Mouse (Mus musculus) intestine, embryonic 15.5 days (tissue): Measurements from ENCODE around the gene Pde1a. TPM values are rescaled to one million over a fixed set of nuclear protein-coding genes. Genes with fewer than 3 reads are reported as not detected.
A peak's percentile ranks its signal among the peaks of the same experiment; 100 is the strongest.

Experiments
- ATAC-seq: fragments of 200-750 bp; cut with Nextera tagmentation; 2 replicates; pipeline ENCODE4 v1.8.0; 2017; ENCODE audit warnings: moderate TSS enrichment, moderate library complexity
- H3K27ac ChIP-seq: fragments of 300-500 bp; sonication (generic); 2 replicates; pipeline ENCODE4 v1.5.1; 2015; ENCODE audit warnings: mild to moderate bottlenecking, inconsistent platforms
- H3K27me3 ChIP-seq: fragments of 300-500 bp; sonication (generic); replicated peaks from 2 replicates; pipeline ENCODE4 v1.6.1; 2015; ENCODE audit warnings: inconsistent platforms
- H3K36me3 ChIP-seq: fragments of 300-500 bp; sonication (generic); 2 replicates; pipeline ENCODE4 v1.6.1; 2015; ENCODE audit warnings: inconsistent platforms
- H3K4me1 ChIP-seq: fragments of 300-500 bp; sonication (generic); replicated peaks from 2 replicates; pipeline ENCODE4 v1.6.1; 2015; ENCODE audit warnings: inconsistent platforms
- H3K4me2 ChIP-seq: fragments of 300-500 bp; sonication (generic); replicated peaks from 2 replicates; pipeline ENCODE4 v1.6.1; 2015; ENCODE audit warnings: mild to moderate bottlenecking, inconsistent platforms
- H3K4me3 ChIP-seq: fragments of 300-500 bp; sonication (generic); replicated peaks from 2 replicates; pipeline ENCODE4 v1.5.1; 2015; ENCODE audit warnings: inconsistent platforms
- H3K9ac ChIP-seq: fragments of 300-500 bp; sonication (generic); 2 replicates; pipeline ENCODE4 v1.6.1; 2015; ENCODE audit warnings: inconsistent platforms
- H3K9me3 ChIP-seq: fragments of 300-500 bp; sonication (generic); 2 replicates; pipeline ENCODE4 v1.6.1; 2016; ENCODE audit warnings: inconsistent platforms
- WGBS: fragments of 180-500 bp; shearing (Covaris S2); methylation state at CpG from one replicate; pipeline ENCODE4 v1.1.7; 2015; 5-methylcytosine and 5-hydroxymethylcytosine counted together
- polyA plus RNA-seq: library from polyadenylated mRNA; unstranded; fragments of >200 nt; fragmentation: Nextera tagmentation; extraction: Ambion mirVana; gene quantifications from 2 replicates; pipeline ENCODE4 v1.2.1, GENCODE M21; 2015

The Pde1a gene
- polyA plus RNA-seq, 1 experiment from 2014 or later: 40.2 TPM

- H3K9me3 ChIP-seq: no peaks in the 10 kb centered on the region
Observed at GRCm38 (mm10) chr2:80080090-80080821, 49.0 kb downstream of the Pde1a start.

GRCm38 (mm10) chr2:80079618-80080017, 49.6 kb downstream of the Pde1a start:
- ATAC-seq: no peak
- 85% methylated on average over 4 of the region's 4 CpGs for WGBS
- Histone ChIP-seq H3K4me2 (no peak overlapping the region), H3K9ac (no peak overlapping the region), H3K4me1 (no peaks in the 10 kb centered on the region), H3K36me3 (no peaks in the 10 kb centered on the region), H3K9me3 (no peaks in the 10 kb centered on the region), H3K27ac (no peak overlapping the region), H3K27me3 (no peaks in the 10 kb centered on the region), H3K4me3 (no peak overlapping the region)

More at GRCm38 (mm10) chr2:80080090-80080821, 49.0 kb downstream of the Pde1a start:
- Histone ChIP-seq H3K27me3 (no peaks in the 10 kb centered on the region), H3K4me3 (no peak overlapping the region), H3K4me2 (no peak overlapping the region), H3K36me3 (no peaks in the 10 kb centered on the region), H3K27ac (no peak overlapping the region), H3K4me1 (no peaks in the 10 kb centered on the region), H3K9ac (no peak overlapping the region)
- WGBS: 85% methylated on average over 9 of the region's 9 CpGs
- ATAC-seq: no peak

GRCm38 (mm10) chr2:80076323-80076722, 52.9 kb downstream of the Pde1a start:
- no peak overlapping the region for H3K9ac ChIP-seq
- no peak overlapping the region for H3K4me2 ChIP-seq
- H3K9me3 ChIP-seq: no peaks in the 10 kb centered on the region
- no peaks in the 10 kb centered on the region for H3K27me3 ChIP-seq
- no peaks in the 10 kb centered on the region for H3K36me3 ChIP-seq
- WGBS: 85% methylated on average over 4 of the region's 4 CpGs
- H3K4me3 ChIP-seq: no peak overlapping the region
- H3K27ac ChIP-seq: no peak overlapping the region
- ATAC-seq: no peak
- no peaks in the 10 kb centered on the region for H3K4me1 ChIP-seq

GRCm38 (mm10) chr2:80074531-80074930, 54.7 kb downstream of the Pde1a start:
- Histone ChIP-seq H3K27me3 (no peaks in the 10 kb centered on the region), H3K27ac (no peak overlapping the region), H3K9ac (no peak overlapping the region), H3K4me1 (no peaks in the 10 kb centered on the region), H3K9me3 (no peaks in the 10 kb centered on the region), H3K4me2 (no peak overlapping the region), H3K36me3 (no peaks in the 10 kb centered on the region), H3K4me3 (no peak overlapping the region)
- WGBS: 83% methylated on average over 2 of the region's 2 CpGs
- no peak for ATAC-seq

DNA sequence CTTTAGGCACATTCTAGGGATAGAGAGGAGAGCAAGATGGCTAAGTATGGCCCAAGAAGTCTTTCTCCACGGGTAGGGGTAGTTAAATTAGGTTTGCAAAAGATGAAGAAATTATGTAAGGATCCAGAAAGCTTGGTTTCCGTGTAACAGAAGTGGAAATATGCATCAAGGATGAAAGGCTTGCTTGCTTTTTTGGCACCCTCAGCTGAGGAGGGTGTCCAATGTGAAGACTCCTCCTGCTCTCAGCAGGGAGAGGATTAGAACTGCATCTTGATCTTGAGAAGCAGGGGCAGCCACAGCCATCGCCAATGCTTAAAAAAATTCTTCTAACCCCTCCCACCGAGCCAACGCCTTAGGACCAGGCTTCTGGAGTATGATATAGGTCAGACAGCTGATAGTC, 55.2 kb downstream of the Pde1a start:
- H3K4me1 ChIP-seq: no peaks in the 10 kb centered on the region
- H3K4me3 ChIP-seq: no peak overlapping the region
- 54% methylated on average over 5 of the region's 5 CpGs for WGBS
- no peak overlapping the region for H3K4me2 ChIP-seq
- no peaks in the 10 kb centered on the region for H3K9me3 ChIP-seq
- ATAC-seq: no peak
- no peaks in the 10 kb centered on the region for H3K36me3 ChIP-seq
- no peak overlapping the region for H3K27ac ChIP-seq
- no peaks in the 10 kb centered on the region for H3K27me3 ChIP-seq
- H3K9ac ChIP-seq: no peak overlapping the region

DNA sequence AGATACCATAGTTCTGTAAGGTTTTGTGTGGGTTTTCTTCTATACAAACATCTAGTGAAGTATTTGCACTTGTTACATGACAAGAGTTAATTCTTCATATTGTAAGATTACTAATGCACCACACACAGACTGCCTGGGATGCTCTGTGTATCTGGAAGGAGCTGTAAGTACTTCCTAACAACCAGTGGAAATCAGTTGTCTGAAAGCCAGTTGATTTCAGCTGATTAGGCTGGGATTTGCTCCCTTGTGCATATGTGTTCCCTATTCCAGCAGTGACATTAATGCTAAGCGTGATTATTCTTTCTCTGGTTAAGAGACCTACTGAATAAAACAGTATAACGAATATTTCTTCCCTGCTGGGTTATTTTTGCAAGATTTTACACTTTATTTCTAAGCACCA, 55.8 kb downstream of the Pde1a start:
- ATAC-seq: no peak
- no peak overlapping the region for H3K4me3 ChIP-seq
- no peak overlapping the region for H3K27ac ChIP-seq
- no peaks in the 10 kb centered on the region for H3K4me1 ChIP-seq
- H3K9ac ChIP-seq: no peak overlapping the region
- WGBS: 83% methylated on average over 2 of the region's 2 CpGs
- H3K9me3 ChIP-seq: no peaks in the 10 kb centered on the region
- no peaks in the 10 kb centered on the region for H3K27me3 ChIP-seq
- H3K4me2 ChIP-seq: no peak overlapping the region
- H3K36me3 ChIP-seq: no peaks in the 10 kb centered on the region

DNA sequence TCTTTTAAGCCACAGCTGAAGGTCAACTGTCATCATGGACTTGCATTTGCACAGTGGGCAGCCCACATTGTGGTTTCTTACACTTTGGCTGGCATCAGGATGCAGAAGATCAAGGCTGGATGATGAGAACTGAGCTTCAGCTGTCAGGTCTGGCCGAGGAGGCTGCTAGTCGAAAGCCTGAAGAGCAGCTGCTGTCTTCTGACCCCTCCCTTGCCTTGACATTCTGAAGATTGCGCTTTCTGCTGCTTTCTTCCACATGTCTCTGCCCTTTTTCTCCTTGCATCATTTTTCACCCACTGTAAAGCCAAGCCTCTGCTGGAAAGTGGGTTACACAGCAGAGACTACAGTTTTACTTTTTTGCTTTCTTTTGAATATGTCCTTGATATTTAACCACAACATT, 59.5 kb downstream of the Pde1a start:
- Histone ChIP-seq H3K4me3 (no peak overlapping the region), H3K36me3 (no peaks in the 10 kb centered on the region), H3K4me1 (no peaks in the 10 kb centered on the region), H3K27ac (no peak overlapping the region), H3K9me3 (no peaks in the 10 kb centered on the region), H3K9ac (no peak overlapping the region), H3K4me2 (no peak overlapping the region), H3K27me3 (no peaks in the 10 kb centered on the region)
- WGBS: 53% methylated on average over 3 of the region's 3 CpGs
- ATAC-seq: no peak

DNA sequence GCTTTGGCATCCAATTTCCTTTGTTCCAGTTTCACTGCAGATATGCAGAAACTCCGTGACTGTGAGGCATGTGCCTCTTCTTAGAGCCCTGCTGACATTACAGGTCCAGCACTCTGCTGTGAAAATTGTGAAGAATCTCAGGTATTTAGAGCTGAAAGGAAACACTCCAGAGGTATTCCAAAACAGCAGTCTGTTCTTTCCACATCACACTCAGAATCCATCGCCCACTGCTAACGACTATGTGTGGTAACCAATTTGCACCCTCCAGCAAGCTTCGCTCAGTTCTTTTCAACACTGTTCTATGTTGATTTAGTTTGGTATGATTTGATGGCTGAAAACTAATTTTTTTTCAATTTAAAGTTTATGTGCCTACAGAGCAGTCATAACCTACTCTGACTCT, 62.8 kb downstream of the Pde1a start:
- H3K4me3 ChIP-seq: no peak overlapping the region
- H3K4me2 ChIP-seq: no peak overlapping the region
- WGBS: 80% methylated on average over 4 of the region's 4 CpGs
- no peaks in the 10 kb centered on the region for H3K27me3 ChIP-seq
- H3K27ac ChIP-seq: no peak overlapping the region
- no peak overlapping the region for H3K9ac ChIP-seq
- no peaks in the 10 kb centered on the region for H3K4me1 ChIP-seq
- H3K9me3 ChIP-seq: no peaks in the 10 kb centered on the region
- no peak for ATAC-seq
- no peaks in the 10 kb centered on the region for H3K36me3 ChIP-seq

DNA sequence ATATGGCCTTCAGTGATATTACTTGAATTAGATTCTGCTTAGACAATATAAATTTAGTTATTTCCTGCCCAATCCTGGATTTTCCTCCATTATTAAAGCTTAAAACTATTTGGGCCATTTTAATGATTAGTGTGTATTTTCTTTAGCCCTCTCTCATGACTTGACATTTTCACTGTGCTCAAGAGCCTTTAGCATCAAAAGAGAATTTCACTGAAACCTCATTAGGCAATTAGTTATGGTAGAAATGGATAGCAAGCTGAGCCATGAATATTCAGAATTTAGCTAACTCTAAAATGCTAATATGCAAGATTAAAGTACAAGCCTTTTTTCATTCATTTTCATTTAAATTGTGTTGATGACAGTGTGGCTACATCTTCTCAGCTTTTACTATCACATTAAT, 73.2 kb downstream of the Pde1a start:
- Histone ChIP-seq H3K4me2 (no peak overlapping the region), H3K4me1 (no peaks in the 10 kb centered on the region), H3K9me3 (no peaks in the 10 kb centered on the region), H3K9ac (no peak overlapping the region), H3K36me3 (no peaks in the 10 kb centered on the region), H3K27ac (no peak overlapping the region), H3K4me3 (no peak overlapping the region), H3K27me3 (no peaks in the 10 kb centered on the region)
- no peak for ATAC-seq

DNA sequence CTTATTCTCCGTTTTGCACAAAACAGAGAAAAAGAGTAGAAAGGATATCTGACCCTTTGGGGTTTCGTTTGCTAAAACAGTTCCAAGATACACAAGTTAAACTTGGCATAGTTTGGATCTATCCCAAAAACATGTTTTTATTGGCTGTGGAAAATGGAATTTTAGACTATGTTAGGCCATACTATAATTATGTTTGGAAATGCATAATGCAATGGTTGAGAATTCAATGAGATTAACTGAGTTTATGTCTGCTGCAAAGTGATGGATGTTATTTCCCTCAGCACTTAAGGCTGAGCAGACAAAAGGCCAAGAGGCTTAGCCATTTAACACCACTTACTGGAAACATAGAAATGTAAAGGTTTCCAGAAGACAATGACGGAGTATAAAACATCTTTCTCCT, 75.2 kb downstream of the Pde1a start:
- Histone ChIP-seq H3K36me3 (no peaks in the 10 kb centered on the region), H3K4me1 (no peaks in the 10 kb centered on the region), H3K4me3 (no peak overlapping the region), H3K27ac (no peak overlapping the region), H3K4me2 (no peak overlapping the region), H3K9ac (no peak overlapping the region), H3K27me3 (no peaks in the 10 kb centered on the region), H3K9me3 (no peaks in the 10 kb centered on the region)
- ATAC-seq: peak; percentile 41; the same call in 1 of the 2 replicates
- 36% methylated on average over 3 of the region's 3 CpGs for WGBS

GRCm38 (mm10) chr2:80046751-80047513, 82.3 kb downstream of the Pde1a start:
- no peaks in the 10 kb centered on the region for H3K9me3 ChIP-seq
- H3K4me3 ChIP-seq: no peak overlapping the region
- no peak overlapping the region for H3K4me2 ChIP-seq
- no peaks in the 10 kb centered on the region for H3K4me1 ChIP-seq
- no peak for ATAC-seq
- no peaks in the 10 kb centered on the region for H3K36me3 ChIP-seq
- H3K27me3 ChIP-seq: no peaks in the 10 kb centered on the region
- no peak overlapping the region for H3K9ac ChIP-seq
- no peak overlapping the region for H3K27ac ChIP-seq
- WGBS: 85% methylated on average over 4 of the region's 4 CpGs

DNA sequence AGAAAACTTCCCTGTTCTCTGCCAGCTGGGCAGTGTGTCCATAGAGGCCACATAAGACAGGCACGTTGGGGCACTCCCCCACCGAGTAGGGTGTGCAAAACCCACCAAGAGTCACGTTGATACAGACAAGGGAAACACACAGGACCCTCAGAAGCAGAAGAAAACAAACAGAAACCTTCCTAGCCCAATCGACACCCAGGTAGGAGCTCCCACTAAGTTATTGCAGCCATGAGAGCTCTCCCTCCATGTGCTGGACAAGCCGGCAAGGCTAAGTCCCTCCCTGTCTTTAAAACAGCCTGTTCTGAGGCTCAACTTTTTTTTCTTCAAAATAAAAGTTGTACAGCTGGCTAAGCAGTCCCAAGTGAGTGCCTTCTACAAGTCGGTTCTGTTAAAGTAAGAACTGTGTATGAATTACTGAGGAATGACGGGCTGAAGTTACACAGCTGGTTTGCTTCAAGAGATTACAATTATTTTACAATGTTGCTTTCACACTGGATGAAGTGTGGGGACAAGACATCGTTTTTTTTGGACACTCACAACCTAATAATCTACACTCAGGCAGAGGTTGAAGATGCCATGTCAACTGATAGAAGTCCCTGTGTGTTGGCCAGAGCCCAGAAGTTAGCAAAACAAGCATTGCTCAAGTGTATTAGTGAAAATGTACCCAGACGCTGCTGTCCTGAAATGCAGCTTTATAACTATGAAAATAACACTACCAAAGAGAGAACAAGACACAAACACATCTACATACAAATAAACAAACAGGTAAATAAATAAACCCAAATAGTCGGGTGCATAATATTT, 90.4 kb downstream of the Pde1a start:
- H3K9ac ChIP-seq: no peak overlapping the region

More for the DNA sequence above, 90.4 kb downstream of the Pde1a start:
- Histone ChIP-seq H3K4me1 (no peaks in the 10 kb centered on the region), H3K27me3 (no peaks in the 10 kb centered on the region), H3K4me2 (peak overlapping the region; percentile 51), H3K27ac (peak overlapping the region; percentile 72), H3K9me3 (no peaks in the 10 kb centered on the region), H3K4me3 (peak overlapping the region; percentile 39), H3K36me3 (no peaks in the 10 kb centered on the region)
- ATAC-seq: peak; percentile 84
- WGBS: 25% methylated on average over 10 of the region's 10 CpGs
